Comparison of ENCODE assay signal across 23 mouse cellular contexts in the genomic region with DNA sequence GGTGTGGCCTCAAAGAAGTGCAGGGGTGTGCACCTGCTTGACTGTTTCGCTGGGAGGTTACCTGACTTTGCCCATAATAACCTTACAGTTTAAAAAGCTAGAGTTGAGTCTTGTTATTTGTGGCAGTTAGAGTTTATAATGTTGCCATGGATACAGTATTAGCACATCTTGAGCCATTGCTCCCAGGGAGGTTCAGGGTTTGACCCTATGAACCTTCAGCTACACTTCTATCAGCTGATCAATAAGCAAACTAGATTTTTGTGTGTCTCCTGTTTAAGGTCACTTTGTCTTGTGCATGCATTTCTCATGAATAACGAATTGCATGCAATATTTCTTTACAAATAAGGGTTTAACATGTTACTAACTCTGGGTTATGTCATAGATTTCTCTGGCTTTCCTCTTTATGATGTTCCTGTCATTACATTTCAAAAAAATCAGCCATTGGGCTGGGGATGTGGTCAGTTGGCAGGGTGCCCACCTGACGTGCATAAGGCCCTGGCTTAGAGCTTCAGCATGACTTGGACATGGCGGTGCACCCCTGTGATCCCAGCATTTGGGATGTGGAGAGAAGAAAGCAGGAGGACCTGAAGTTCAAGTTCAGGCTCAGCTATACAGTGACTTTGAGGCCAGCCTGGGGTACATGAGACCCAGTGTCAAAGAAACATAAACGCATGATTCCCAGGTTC.
DNase-seq lines count a peak whose midpoint lies in the region; ATAC-seq lines count a peak whose summit lies in the region.
"Had no signal": no experiment of that assay in that cellular context is flagged by ENCODE, and none has a peak within 500 bp of the region (broad histone marks: within the 10 kb centered on the region; RNA-seq: fewer than 3 reads in every experiment).

No protein-coding gene starts in this region.

- no peak overlapping the region for H3K4me2 ChIP-seq in liver, embryonic 16.5 days (ENCODE audit: low read depth, low read length)
- H3K4me2 ChIP-seq: embryonic facial prominence, embryonic 12.5 days; embryonic facial prominence, embryonic 15.5 days; forebrain, embryonic 15.5 days; heart, embryonic 13.5 days; hindbrain, embryonic 12.5 days; hindbrain, embryonic 15.5 days had no signal

- WGBS in liver, embryonic 16.5 days (ENCODE audit: insufficient replicate concordance): 55% methylated on average over 5 of the region's 5 CpGs

- H3K27me3 ChIP-seq in liver, embryonic 16.5 days (ENCODE audit: control insufficient read depth, insufficient read depth, low read depth, low read length): no peaks in the 10 kb centered on the region
- H3K27me3 ChIP-seq: embryonic facial prominence, embryonic 12.5 days; embryonic facial prominence, embryonic 15.5 days; forebrain, embryonic 15.5 days; heart, embryonic 13.5 days; hindbrain, embryonic 12.5 days; hindbrain, embryonic 15.5 days; Patski had no signal

- no peaks in the 10 kb centered on the region for H3K36me3 ChIP-seq in liver, embryonic 16.5 days (ENCODE audit: control insufficient read depth, insufficient read depth)
- H3K36me3 ChIP-seq: embryonic facial prominence, embryonic 12.5 days; embryonic facial prominence, embryonic 15.5 days; forebrain, embryonic 15.5 days; heart, embryonic 10.5 days; heart, embryonic 13.5 days; hindbrain, embryonic 12.5 days; hindbrain, embryonic 15.5 days had no signal

- H3K9ac ChIP-seq in liver, embryonic 16.5 days (ENCODE audit: low read depth, low read length): no peak overlapping the region
- H3K9ac ChIP-seq: embryonic facial prominence, embryonic 12.5 days; embryonic facial prominence, embryonic 15.5 days; forebrain, embryonic 15.5 days; heart, embryonic 13.5 days; hindbrain, embryonic 12.5 days; hindbrain, embryonic 15.5 days had no signal

- no peak overlapping the region for H3K4me3 ChIP-seq in liver, embryonic 16.5 days (ENCODE audit: low read depth, low read length)
- H3K4me3 ChIP-seq: embryonic facial prominence, embryonic 12.5 days; embryonic facial prominence, embryonic 15.5 days; forebrain, embryonic 15.5 days; heart, embryonic 10.5 days; heart, embryonic 13.5 days; hindbrain, embryonic 12.5 days; hindbrain, embryonic 15.5 days had no signal

- H3K4me1 ChIP-seq in liver, embryonic 16.5 days (ENCODE audit: control insufficient read depth, low read depth, low read length): no peaks in the 10 kb centered on the region; the same call in 1 of the 2 replicates

- DNase-seq in cerebellum, postnatal 10 days: peak; percentile 53 to 59
- no peak for DNase-seq in cerebellum, adult 18-20 months
- peak; percentile 23 for DNase-seq in kidney, postnatal 10 days
- DNase-seq in kidney, postnatal 14 days: no peak
- DNase-seq in liver (no peak), NIH3T3 (ENCODE audit: low read depth) (peak; percentile 22)
- DNase-seq: adrenal gland, postnatal 10 days; adrenal gland, postnatal 36 days; cerebellum, adult 11 months; cerebellum, adult 8-10 months; cerebellum, postnatal 25 days; gastrocnemius, postnatal 25 days; heart, adult 18-20 months; heart, postnatal 14 days had no signal

- H3K27ac ChIP-seq in liver, embryonic 16.5 days (ENCODE audit: low read length): no peak overlapping the region
- H3K27ac ChIP-seq: embryonic facial prominence, embryonic 15.5 days; forebrain, embryonic 15.5 days; heart, embryonic 10.5 days; heart, embryonic 13.5 days; hindbrain, embryonic 12.5 days; hindbrain, embryonic 15.5 days had no signal

- peak; percentile 47; the same call in 1 of the 2 replicates for ATAC-seq in liver, embryonic 16.5 days (ENCODE audit: low read depth)
- ATAC-seq: forebrain, embryonic 15.5 days; Patski had no signal

- H3K9me3 ChIP-seq in liver, embryonic 16.5 days (replicated peaks; ENCODE audit: control insufficient read depth, low read length): no peaks in the 10 kb centered on the region
- H3K9me3 ChIP-seq: embryonic facial prominence, embryonic 12.5 days; embryonic facial prominence, embryonic 15.5 days; forebrain, embryonic 15.5 days; heart, embryonic 10.5 days; heart, embryonic 13.5 days; hindbrain, embryonic 12.5 days; hindbrain, embryonic 15.5 days had no signal

Comparison
In these comparisons a context has a peak if more than half of its experiments do, and no peak if none do; other contexts are left out.
1. DNase-seq: peak in cerebellum, postnatal 10 days (2 of 2), kidney, postnatal 10 days (single experiment) and NIH3T3 (single experiment); none in cerebellum, adult 18-20 months (0 of 2), kidney, postnatal 14 days (single experiment) and liver (single experiment).